Mouse (Mus musculus) E14TG2a.4 (cell line): ENCODE measurements at regions not wholly inside any gene's neighbourhood (a gene's known extent, or its start where the extent isn't known, plus 50 kb on each side); places are given as distances from the start of the nearest gene placed in this dataset.

Experiments used
- H3K27me3 ChIP-seq: 2 replicates; pipeline ENCODE4 v1.6.1; 2014; ENCODE audit warnings: low read length, control low read depth; ENCODE audit not compliant: insufficient read depth
- H3K36me3 ChIP-seq: 2 replicates; pipeline ENCODE4 v1.6.1; 2014; ENCODE audit warnings: low read length, control low read depth; ENCODE audit not compliant: insufficient read depth
- H3K4me1 ChIP-seq: replicated peaks from 2 replicates; pipeline ENCODE4 v1.6.1; 2014; ENCODE audit warnings: low read depth, low read length, control low read depth
- H3K4me3 ChIP-seq: replicated peaks from 2 replicates; pipeline ENCODE4 v1.5.1; 2014; ENCODE audit warnings: mild to moderate bottlenecking, low read length
- H3K9me3 ChIP-seq: 2 replicates; pipeline ENCODE4 v1.6.1; 2014; ENCODE audit warnings: low read length, control low read depth
- CTCF ChIP-seq: conservative IDR thresholded peaks from 2 replicates; pipeline ENCODE4 v1.5.1; 2014; ENCODE audit warnings: low read length
- NANOG ChIP-seq: IDR thresholded peaks from 2 replicates; pipeline ENCODE4 v1.6.1; 2014; ENCODE audit warnings: borderline replicate concordance, low read length, mixed read lengths
- POU5F1 ChIP-seq: IDR thresholded peaks from 2 replicates; pipeline ENCODE4 v1.6.1; 2014; ENCODE audit warnings: low read length, borderline replicate concordance

DNA sequence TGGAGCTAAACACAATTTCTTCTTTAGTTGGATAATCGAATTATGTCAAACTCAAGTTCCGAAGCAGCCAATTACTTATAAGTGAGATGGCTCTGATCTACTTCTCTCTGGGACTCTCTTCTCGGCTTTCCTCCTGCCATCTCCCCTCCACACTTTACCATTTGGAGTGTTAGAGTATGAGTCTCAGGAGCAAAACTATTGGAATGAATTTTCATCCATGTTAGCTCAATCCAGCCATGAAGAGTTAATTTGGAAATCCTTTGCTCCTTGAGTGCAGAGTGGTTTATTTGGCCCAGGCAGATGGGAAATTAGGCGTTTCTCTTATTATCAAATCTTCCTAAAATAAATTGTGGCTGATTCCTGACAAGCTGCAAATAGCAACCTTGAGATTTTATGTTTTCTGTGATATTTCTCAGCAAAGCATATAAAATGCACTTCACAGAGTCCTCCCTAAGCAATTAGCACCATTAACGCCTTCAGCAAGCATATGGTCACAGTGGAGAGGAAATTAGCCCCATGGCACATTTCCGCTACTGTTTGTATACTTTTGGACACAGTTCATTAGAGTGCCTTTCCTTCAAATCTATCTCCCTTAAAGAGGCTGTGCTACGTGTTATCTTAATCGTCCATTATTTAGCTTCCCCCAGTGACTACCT, 1189.1 kb downstream of the Fam181b start:
- Histone ChIP-seq H3K27me3 (no peaks in the 10 kb centered on the region), H3K9me3 (no peaks in the 10 kb centered on the region), H3K4me1 (no peaks in the 10 kb centered on the region), H3K4me3 (no peak overlapping the region), H3K36me3 (no peaks in the 10 kb centered on the region)
- TF ChIP-seq CTCF (no peak), POU5F1 (no peak), NANOG (no peak)

DNA sequence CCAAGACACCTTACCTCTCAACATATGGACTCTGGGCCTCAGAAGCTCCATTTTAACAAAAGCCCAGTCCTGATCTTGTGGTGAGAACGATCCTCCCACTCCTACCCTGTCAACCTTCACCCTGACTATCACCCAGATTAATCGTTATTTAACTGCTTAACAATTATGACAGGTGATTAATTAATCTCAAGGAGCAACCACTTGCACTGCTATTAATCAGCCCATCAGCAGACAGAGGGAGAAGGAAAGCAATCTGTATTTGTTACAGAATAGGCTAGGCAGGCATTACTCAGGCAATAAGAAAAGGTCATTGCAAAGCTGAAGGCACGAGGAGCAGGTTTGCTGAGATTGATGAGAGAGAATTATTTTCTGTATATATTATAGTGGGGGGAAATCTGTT, 1201.9 kb downstream of the Fam181b start:
- Histone ChIP-seq H3K27me3 (no peaks in the 10 kb centered on the region), H3K4me3 (no peak overlapping the region), H3K9me3 (no peaks in the 10 kb centered on the region), H3K36me3 (no peaks in the 10 kb centered on the region), H3K4me1 (no peaks in the 10 kb centered on the region)
- TF ChIP-seq CTCF (no peak), POU5F1 (no peak), NANOG (no peak)

DNA sequence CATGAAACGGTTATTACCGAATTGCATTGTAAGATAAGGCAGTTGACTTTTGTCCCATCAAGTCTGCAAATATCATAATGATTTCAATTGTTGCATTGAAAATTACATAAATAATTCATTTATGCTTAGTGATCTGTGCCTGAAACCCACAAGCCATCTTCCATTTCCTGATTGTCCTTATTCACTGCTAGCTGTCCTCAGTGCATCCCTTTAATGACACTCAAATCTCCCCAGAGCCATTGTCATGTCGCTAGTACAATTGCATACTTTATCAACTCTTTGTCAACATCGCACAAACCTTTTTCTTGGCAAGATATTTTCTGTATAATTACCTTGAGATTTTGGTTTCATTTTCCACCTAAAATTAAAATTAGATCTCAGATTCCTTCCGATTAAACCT, 1202.3 kb downstream of the Fam181b start:
- Histone ChIP-seq H3K4me1 (no peaks in the 10 kb centered on the region), H3K36me3 (no peaks in the 10 kb centered on the region), H3K9me3 (no peaks in the 10 kb centered on the region), H3K27me3 (no peaks in the 10 kb centered on the region), H3K4me3 (no peak overlapping the region)
- TF ChIP-seq POU5F1 (no peak), CTCF (no peak), NANOG (no peak)

DNA sequence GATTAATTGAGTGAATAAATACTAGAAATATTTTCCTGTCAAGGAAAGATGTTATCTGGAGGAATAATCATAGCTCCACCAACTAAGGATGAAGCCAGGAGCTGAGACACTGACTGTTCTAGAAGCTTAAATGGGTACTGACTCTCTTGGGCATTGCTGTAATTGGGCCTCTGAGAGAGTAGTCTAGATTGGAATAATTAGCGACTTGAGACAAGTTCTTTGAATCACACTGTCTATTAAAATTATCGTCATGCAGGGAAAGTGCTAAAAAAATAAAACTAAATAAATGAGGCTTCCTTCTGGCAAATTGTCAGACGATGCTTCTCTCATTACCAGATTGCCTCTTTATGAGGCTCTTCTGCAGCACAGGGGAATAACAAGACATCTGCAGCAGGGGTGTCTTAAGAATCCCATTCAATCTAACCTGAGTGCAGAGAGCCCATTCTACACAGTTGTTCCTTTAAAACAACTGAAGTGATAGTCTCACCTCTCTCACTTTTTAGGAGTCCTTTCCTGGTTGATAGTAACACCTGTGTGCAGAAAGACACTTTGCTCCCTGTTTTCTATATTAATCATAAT, 1203.5 kb downstream of the Fam181b start:
- Histone ChIP-seq H3K9me3 (no peaks in the 10 kb centered on the region), H3K4me3 (no peak overlapping the region), H3K4me1 (no peaks in the 10 kb centered on the region), H3K27me3 (no peaks in the 10 kb centered on the region), H3K36me3 (no peaks in the 10 kb centered on the region)
- TF ChIP-seq CTCF = no peak
- TF ChIP-seq POU5F1 = no peak
- TF ChIP-seq NANOG = no peak

DNA sequence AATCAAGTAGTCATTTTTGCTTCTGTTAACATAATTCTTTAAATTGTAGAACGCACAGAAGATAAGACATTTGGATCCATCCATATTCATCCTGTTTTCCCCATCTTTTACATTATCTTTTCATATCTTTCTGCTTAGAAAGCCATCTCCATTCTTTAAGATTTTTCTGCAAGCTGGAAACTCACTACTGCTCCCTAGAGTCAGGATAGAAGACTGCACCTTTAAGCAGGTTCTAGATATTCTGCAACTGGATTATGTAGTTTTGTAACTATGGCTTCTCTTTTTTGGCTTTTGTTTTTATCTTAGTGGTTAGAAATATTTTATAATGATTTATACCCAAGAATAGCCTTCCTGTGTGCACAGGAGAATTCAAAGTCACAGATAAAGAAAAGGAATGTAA, 1225.9 kb downstream of the Fam181b start:
- Histone ChIP-seq H3K27me3 (no peaks in the 10 kb centered on the region), H3K4me1 (no peaks in the 10 kb centered on the region), H3K36me3 (no peaks in the 10 kb centered on the region), H3K4me3 (no peak overlapping the region), H3K9me3 (no peaks in the 10 kb centered on the region)
- TF ChIP-seq POU5F1 (no peak), NANOG (no peak), CTCF (peak; percentile 84)

DNA sequence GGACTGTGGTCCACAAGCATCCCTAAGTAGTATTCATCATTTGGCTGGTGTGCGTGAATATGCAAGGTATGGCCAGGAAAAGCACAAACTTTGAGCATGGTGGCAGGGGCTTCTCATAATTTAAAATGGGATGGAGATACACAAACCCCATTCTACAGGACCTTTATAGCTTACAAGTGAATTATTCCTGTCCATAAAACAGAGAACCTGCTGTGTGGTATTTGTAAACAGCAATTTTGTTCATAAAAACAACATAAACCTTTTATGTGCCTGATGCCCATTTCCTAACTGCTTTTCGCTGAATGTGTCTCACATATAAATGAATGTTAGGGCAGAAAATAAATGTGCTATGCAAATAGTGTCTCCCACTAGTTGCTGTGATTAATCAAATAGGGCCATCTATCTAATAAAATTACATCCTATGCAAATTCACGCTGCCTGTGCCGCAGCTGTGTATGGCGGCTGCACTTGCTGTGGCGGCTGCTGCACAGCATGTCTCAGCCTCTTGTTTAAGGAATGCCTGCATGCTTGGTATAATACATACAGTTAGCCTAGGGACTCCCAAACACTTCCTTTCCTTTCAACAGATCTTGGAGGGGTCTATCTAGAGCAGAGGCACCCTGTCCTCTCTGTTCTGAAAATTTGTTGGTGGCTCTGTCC, 1235.4 kb downstream of the Fam181b start:
- H3K27me3 ChIP-seq = no peaks in the 10 kb centered on the region
- 0 out of 2 replicates have a peak, but pooled peaks cover 6% of the 10 kb centered on the region for H3K9me3 ChIP-seq
- TF ChIP-seq CTCF = no peak
- H3K36me3 ChIP-seq = no peaks in the 10 kb centered on the region
- H3K4me1 ChIP-seq = no peaks in the 10 kb centered on the region
- no peak overlapping the region for H3K4me3 ChIP-seq

DNA sequence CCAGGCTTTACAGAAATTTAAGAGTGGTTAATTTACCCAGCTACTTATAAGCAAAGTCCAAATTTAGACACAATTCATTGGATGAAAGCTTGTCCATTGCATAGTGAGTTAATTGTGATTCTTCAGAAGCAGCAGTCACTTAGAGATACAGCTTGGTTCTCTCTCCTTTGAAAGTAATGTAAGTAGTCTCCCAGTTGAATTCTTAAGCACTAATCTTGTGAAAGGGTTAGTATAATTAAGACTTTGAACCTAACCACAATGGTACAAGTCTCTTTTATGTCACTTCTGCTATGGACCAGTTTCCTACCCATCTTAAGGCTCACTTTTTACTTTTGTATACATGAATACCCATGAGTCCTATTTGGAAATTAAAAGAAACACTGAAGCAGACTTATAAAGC, 1252.9 kb downstream of the Fam181b start:
- H3K4me3 ChIP-seq = no peak overlapping the region

More for the DNA sequence above, 1252.9 kb downstream of the Fam181b start:
- H3K4me1 ChIP-seq = no peaks in the 10 kb centered on the region
- H3K36me3 ChIP-seq = no peaks in the 10 kb centered on the region
- no peaks in the 10 kb centered on the region for H3K27me3 ChIP-seq
- TF ChIP-seq CTCF = no peak
- TF ChIP-seq NANOG = no peak
- no peak for TF ChIP-seq POU5F1
- H3K9me3 ChIP-seq = no peaks in the 10 kb centered on the region
